20 mouse cellular contexts compared by ENCODE assay signal in genomic region chr11:115805005-115805404, GRCm38 (mm10). TPM values are rescaled to one million over a fixed set of nuclear protein-coding genes. Genes with fewer than 3 reads are reported as not detected.
DNase-seq lines count a peak whose midpoint lies in the region; ATAC-seq and TF ChIP-seq lines count a peak whose summit lies in the region.
"Had no signal": no experiment of that assay in that cellular context is flagged by ENCODE, and none has a peak within 500 bp of the region (broad histone marks: within the 10 kb centered on the region; RNA-seq: fewer than 3 reads in every experiment).

No protein-coding gene starts in this region.

- peak; percentile 32; the same call in 1 of the 2 replicates for TF ChIP-seq CTCF in liver, postnatal 0 days (IDR thresholded peaks at IDR 0.05; ENCODE audit: low read depth)

- H3K36me3 ChIP-seq in intestine, embryonic 15.5 days: peaks cover 56% of the 10 kb centered on the region
- peaks cover 42% of the 10 kb centered on the region for H3K36me3 ChIP-seq in intestine, embryonic 16.5 days (ENCODE audit: control insufficient read depth, insufficient read depth, low read length)
- peaks cover 35% of the 10 kb centered on the region for H3K36me3 ChIP-seq in liver, postnatal 0 days (replicated peaks; ENCODE audit: insufficient read depth, low read length)
- H3K36me3 ChIP-seq in limb, embryonic 10.5 days: peaks cover 98% of the 10 kb centered on the region

- H3K9ac ChIP-seq in intestine, embryonic 15.5 days: no peak overlapping the region
- H3K9ac ChIP-seq in intestine, embryonic 16.5 days (ENCODE audit: low read depth, low read length): no peak overlapping the region
- H3K9ac ChIP-seq in liver, postnatal 0 days (replicated peaks): no peak overlapping the region
- H3K9ac ChIP-seq: forebrain, postnatal 0 days; hindbrain, embryonic 15.5 days; midbrain, embryonic 12.5 days had no signal

- H3K27ac ChIP-seq in intestine, embryonic 15.5 days: no peak overlapping the region
- H3K27ac ChIP-seq in intestine, embryonic 16.5 days (ENCODE audit: low read length): no peak overlapping the region
- H3K27ac ChIP-seq in liver, postnatal 0 days (ENCODE audit: low read depth): peak overlapping the region; percentile 59
- H3K27ac ChIP-seq in limb, embryonic 10.5 days: no peak overlapping the region
- H3K27ac ChIP-seq: hindbrain, embryonic 15.5 days; midbrain, embryonic 12.5 days had no signal

- no peak overlapping the region for H3K4me3 ChIP-seq in intestine, embryonic 15.5 days (replicated peaks)
- no peak overlapping the region for H3K4me3 ChIP-seq in intestine, embryonic 16.5 days (ENCODE audit: low read length)
- peak overlapping the region; percentile 8; the same call in 1 of the 2 replicates for H3K4me3 ChIP-seq in liver, postnatal 0 days (ENCODE audit: low read depth, low read length)
- no peak overlapping the region for H3K4me3 ChIP-seq in limb, embryonic 10.5 days
- H3K4me3 ChIP-seq: hindbrain, embryonic 15.5 days; midbrain, embryonic 12.5 days had no signal

- peak; percentile 73 for DNase-seq in c-Kit-positive CD71-positive TER-119-negative erythroid progenitor cells, embryonic 14.5 days (ENCODE audit: low read depth)
- DNase-seq in liver: peak; percentile 85
- DNase-seq in liver, postnatal 0 days: peak; percentile 50
- DNase-seq in kidney, adult 8-10 months: no peak
- DNase-seq in limb, embryonic 10.5 days (ENCODE audit: low spot score): no peak
- DNase-seq in kidney, postnatal 36 days: no peak
- DNase-seq: adrenal gland, adult 8-10 months; B cell, adult 2 months; cerebellum, adult 2 months; forebrain, postnatal 0 days; gastrocnemius, postnatal 36 days; heart, postnatal 10 days; retina, postnatal 1 day; right cerebral cortex, postnatal 4 days; thymus, postnatal 36 days had no signal

- no peak overlapping the region for H3K4me2 ChIP-seq in intestine, embryonic 15.5 days (replicated peaks)
- H3K4me2 ChIP-seq in intestine, embryonic 16.5 days (ENCODE audit: low read depth, low read length): no peak overlapping the region
- peak overlapping the region; percentile 11 for H3K4me2 ChIP-seq in liver, postnatal 0 days (ENCODE audit: low read depth, low read length)
- H3K4me2 ChIP-seq: hindbrain, embryonic 15.5 days; midbrain, embryonic 12.5 days had no signal

- no peaks in the 10 kb centered on the region for H3K9me3 ChIP-seq in intestine, embryonic 15.5 days
- no peaks in the 10 kb centered on the region for H3K9me3 ChIP-seq in intestine, embryonic 16.5 days (ENCODE audit: control insufficient read depth, low read length)
- H3K9me3 ChIP-seq in liver, postnatal 0 days (ENCODE audit: low read length): no peaks in the 10 kb centered on the region
- H3K9me3 ChIP-seq in limb, embryonic 10.5 days (replicated peaks): no peaks in the 10 kb centered on the region
- H3K9me3 ChIP-seq: hindbrain, embryonic 15.5 days; midbrain, embryonic 12.5 days had no signal

- WGBS in intestine, embryonic 15.5 days: 93% methylated on average over 7 of the region's 7 CpGs
- WGBS in intestine, embryonic 16.5 days: 95% methylated on average over 7 of the region's 7 CpGs
- WGBS in liver, postnatal 0 days (ENCODE audit: insufficient replicate concordance): 63% methylated on average over 7 of the region's 7 CpGs
- WGBS in limb, embryonic 10.5 days: 91% methylated on average over 7 of the region's 7 CpGs

- peaks cover 28% of the 10 kb centered on the region for H3K4me1 ChIP-seq in intestine, embryonic 15.5 days (replicated peaks)
- peaks cover 21% of the 10 kb centered on the region for H3K4me1 ChIP-seq in intestine, embryonic 16.5 days (ENCODE audit: control insufficient read depth, insufficient read depth, low read length)
- peaks cover 15% of the 10 kb centered on the region for H3K4me1 ChIP-seq in liver, postnatal 0 days (ENCODE audit: insufficient read depth)
- peaks cover 26% of the 10 kb centered on the region for H3K4me1 ChIP-seq in limb, embryonic 10.5 days

- TF ChIP-seq EP300 in liver, postnatal 0 days (IDR thresholded peaks at IDR 0.05; ENCODE audit: low read depth): peak; percentile 79

- H3K27me3 ChIP-seq in intestine, embryonic 15.5 days (replicated peaks): no peaks in the 10 kb centered on the region
- H3K27me3 ChIP-seq in intestine, embryonic 16.5 days (replicated peaks; ENCODE audit: control insufficient read depth, insufficient read depth, low read length): no peaks in the 10 kb centered on the region
- H3K27me3 ChIP-seq in liver, postnatal 0 days (ENCODE audit: insufficient read depth, low read length): no peaks in the 10 kb centered on the region
- no peaks in the 10 kb centered on the region for H3K27me3 ChIP-seq in limb, embryonic 10.5 days (ENCODE audit: low read depth, poor library complexity, severe bottlenecking)
- H3K27me3 ChIP-seq: hindbrain, embryonic 15.5 days; midbrain, embryonic 12.5 days had no signal

- ATAC-seq in intestine, embryonic 15.5 days: peak; percentile 16; the same call in 1 of the 2 replicates
- no peak for ATAC-seq in intestine, embryonic 16.5 days
- ATAC-seq in liver, postnatal 0 days: peak; percentile 84
- ATAC-seq: forebrain, postnatal 0 days; intestine, postnatal 0 days had no signal

RNA-seq across cellular contexts. Expression of gene Caskin2, which starts 8.4 kb away (rescaled TPM):
- 12.0 and 12.1 TPM in 2 replicates for polyA plus RNA-seq in intestine, embryonic 15.5 days (2015; fragmentation: Nextera tagmentation; extraction: Ambion mirVana)
- 11.2 and 11.7 TPM in 2 replicates for polyA plus RNA-seq in intestine, embryonic 16.5 days (2015; fragmentation: Nextera tagmentation; extraction: Ambion mirVana)
- polyA plus RNA-seq in liver, postnatal 0 days (2015; fragmentation: Nextera tagmentation; extraction: Ambion mirVana): 3.2 and 3.3 TPM in 2 replicates
- polyA plus RNA-seq in limb, embryonic 10.5 days (2016; fragmentation: Nextera tagmentation; extraction: Ambion mirVana): 18.1 and 18.9 TPM in 2 replicates

RNA-seq across cellular contexts. Expression of gene Tsen54, which starts 9.5 kb away (rescaled TPM):
- polyA plus RNA-seq in intestine, embryonic 15.5 days (2015; fragmentation: Nextera tagmentation; extraction: Ambion mirVana): 31.3 and 34.9 TPM in 2 replicates
- 34.2 and 37.7 TPM in 2 replicates for polyA plus RNA-seq in intestine, embryonic 16.5 days (2015; fragmentation: Nextera tagmentation; extraction: Ambion mirVana)
- polyA plus RNA-seq in liver, postnatal 0 days (2015; fragmentation: Nextera tagmentation; extraction: Ambion mirVana): 7.7 and 8.8 TPM in 2 replicates
- polyA plus RNA-seq in limb, embryonic 10.5 days (2016; fragmentation: Nextera tagmentation; extraction: Ambion mirVana): 42.5 and 48.8 TPM in 2 replicates

RNA-seq across cellular contexts. Expression of gene Llgl2, which starts 18.8 kb away (rescaled TPM):
- 77.2 and 80.6 TPM in 2 replicates for polyA plus RNA-seq in intestine, embryonic 15.5 days (2015; fragmentation: Nextera tagmentation; extraction: Ambion mirVana)
- 102 and 107 TPM in 2 replicates for polyA plus RNA-seq in intestine, embryonic 16.5 days (2015; fragmentation: Nextera tagmentation; extraction: Ambion mirVana)
- 15.1 and 20.9 TPM in 2 replicates for polyA plus RNA-seq in liver, postnatal 0 days (2015; fragmentation: Nextera tagmentation; extraction: Ambion mirVana)
- polyA plus RNA-seq in limb, embryonic 10.5 days (2016; fragmentation: Nextera tagmentation; extraction: Ambion mirVana): 11.2 and 12.3 TPM in 2 replicates

RNA-seq across cellular contexts. Expression of gene Tmem94, which starts 39.8 kb away (rescaled TPM):
- polyA plus RNA-seq in intestine, embryonic 15.5 days (2015; fragmentation: Nextera tagmentation; extraction: Ambion mirVana): 18.6 and 20.8 TPM in 2 replicates
- polyA plus RNA-seq in intestine, embryonic 16.5 days (2015; fragmentation: Nextera tagmentation; extraction: Ambion mirVana): 19.7 and 21.1 TPM in 2 replicates
- 4.1 and 4.2 TPM in 2 replicates for polyA plus RNA-seq in liver, postnatal 0 days (2015; fragmentation: Nextera tagmentation; extraction: Ambion mirVana)
- polyA plus RNA-seq in limb, embryonic 10.5 days (2016; fragmentation: Nextera tagmentation; extraction: Ambion mirVana): 30.6 and 37.7 TPM in 2 replicates

RNA-seq across cellular contexts. Expression of gene Myo15b, which starts 53.2 kb away (rescaled TPM):
- polyA plus RNA-seq in intestine, embryonic 15.5 days (2015; fragmentation: Nextera tagmentation; extraction: Ambion mirVana): 95.2 and 111 TPM in 2 replicates
- 168 and 230 TPM in 2 replicates for polyA plus RNA-seq in intestine, embryonic 16.5 days (2015; fragmentation: Nextera tagmentation; extraction: Ambion mirVana)
- polyA plus RNA-seq in liver, postnatal 0 days (2015; fragmentation: Nextera tagmentation; extraction: Ambion mirVana): 2.4 and 2.7 TPM in 2 replicates
- polyA plus RNA-seq in limb, embryonic 10.5 days (2016; fragmentation: Nextera tagmentation; extraction: Ambion mirVana): 0.05 and 0.18 TPM in 2 replicates

Comparison
In these comparisons a context has a peak if more than half of its experiments do, and no peak if none do; other contexts are left out.
1. DNase-seq: peak in c-Kit-positive CD71-positive TER-119-negative erythroid progenitor cells, embryonic 14.5 days (single experiment), liver (single experiment) and liver, postnatal 0 days (single experiment); none in kidney, adult 8-10 months (0 of 2), limb, embryonic 10.5 days (single experiment) and kidney, postnatal 36 days (0 of 2).